Mouse (Mus musculus) kidney, postnatal 0 days (tissue): ENCODE results near the gene Nek7. TPM values are rescaled to one million over a fixed set of nuclear protein-coding genes. Genes with fewer than 3 reads are reported as not detected.
A peak's percentile ranks its signal among the peaks of the same experiment; 100 is the strongest.

Experiments used
- ATAC-seq: fragments of 200-750 bp; cut with Nextera tagmentation; replicated peaks from 2 replicates; pipeline ENCODE4 v1.8.0; 2017; ENCODE audit warnings: low read depth, moderate number of reproducible peaks, moderate TSS enrichment, moderate library complexity; ENCODE audit not compliant: low FRiP score
- DNase-seq: peaks from one replicate; pipeline ENCODE4 v3.0.0-alpha.2; 2016; ENCODE audit warnings: low spot score
- H3K27ac ChIP-seq: fragments of 300-500 bp; sonication (generic); 2 replicates; pipeline ENCODE4 v1.5.1; 2014; ENCODE audit warnings: mild to moderate bottlenecking
- H3K27me3 ChIP-seq: fragments of 300-500 bp; sonication (generic); 2 replicates; pipeline ENCODE4 v1.6.1; 2014; ENCODE audit warnings: low read length, mixed read lengths; ENCODE audit not compliant: insufficient read depth
- H3K36me3 ChIP-seq: fragments of 300-500 bp; sonication (generic); 2 replicates; pipeline ENCODE4 v1.6.1; 2014; ENCODE audit warnings: low read length, mixed read lengths; ENCODE audit not compliant: insufficient read depth
- H3K4me1 ChIP-seq: fragments of 300-500 bp; sonication (generic); replicated peaks from 2 replicates; pipeline ENCODE4 v1.6.1; 2014; ENCODE audit warnings: antibody characterized with exemption, low read length, mixed read lengths; ENCODE audit not compliant: insufficient read depth
- H3K4me2 ChIP-seq: fragments of 300-500 bp; sonication (generic); 2 replicates; pipeline ENCODE4 v1.6.1; 2014; ENCODE audit warnings: mild to moderate bottlenecking, low read length, moderate library complexity, mixed read lengths
- H3K4me3 ChIP-seq: fragments of 300-500 bp; sonication (generic); replicated peaks from 2 replicates; pipeline ENCODE4 v1.5.1; 2014; ENCODE audit warnings: low read depth, low read length
- H3K9ac ChIP-seq: fragments of 300-500 bp; sonication (generic); 2 replicates; pipeline ENCODE4 v1.6.1; 2014; ENCODE audit warnings: low read depth, low read length
- H3K9me3 ChIP-seq: fragments of 300-500 bp; sonication (generic); replicated peaks from 2 replicates; pipeline ENCODE4 v1.6.1; 2016; ENCODE audit warnings: low read length, inconsistent platforms, mixed read lengths
- CTCF ChIP-seq: IDR thresholded peaks from 2 replicates; pipeline ENCODE4 v1.5.1; 2016; ENCODE audit warnings: antibody characterized with exemption, low read depth, mild to moderate bottlenecking, moderate library complexity
- WGBS: fragments of 180-500 bp; shearing (Covaris S2); extraction: QIAGEN DNeasy Blood & Tissue Kit; methylation state at CpG from one replicate; pipeline ENCODE4 v1.1.7; 2014; 5-methylcytosine and 5-hydroxymethylcytosine counted together
- polyA plus RNA-seq: library from polyadenylated mRNA; unstranded; fragments of >200 nt; fragmentation: Nextera tagmentation; extraction: Ambion mirVana; gene quantifications from 2 replicates; pipeline ENCODE4 v1.2.1, GENCODE M21; 2015

The Nek7 gene
- polyA plus RNA-seq, 1 experiment from 2014 or later = 42.8 TPM

DNA sequence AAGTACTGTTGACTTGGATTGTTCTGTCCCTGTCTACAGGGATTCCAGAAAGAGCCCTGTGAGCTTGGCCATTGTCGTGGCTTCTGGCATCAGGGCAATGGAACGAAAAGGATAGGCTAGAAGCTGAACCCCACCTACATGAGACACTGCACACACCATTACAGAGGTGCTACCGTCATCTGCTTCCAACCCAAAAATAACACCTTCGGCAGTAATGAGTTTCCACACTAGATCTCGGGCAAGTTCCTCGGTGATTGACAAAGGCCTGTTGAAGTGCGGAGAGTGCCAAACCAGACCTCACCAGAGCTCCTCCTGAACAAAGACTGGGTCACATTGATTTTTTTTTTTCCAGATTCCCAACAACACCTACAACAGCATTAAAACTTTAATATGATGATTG lies 40.7 kb downstream of the Nek7 start:
- no peak for DNase-seq
- H3K27me3 ChIP-seq = no peaks in the 10 kb centered on the region
- no peak overlapping the region for H3K27ac ChIP-seq
- no peak for TF ChIP-seq CTCF
- no peak overlapping the region for H3K4me2 ChIP-seq
- no peaks in the 10 kb centered on the region for H3K4me1 ChIP-seq
- no peaks in the 10 kb centered on the region for H3K9me3 ChIP-seq
- no peaks in the 10 kb centered on the region for H3K36me3 ChIP-seq
- no peak overlapping the region for H3K9ac ChIP-seq
- H3K4me3 ChIP-seq = no peak overlapping the region
- ATAC-seq = no peak
- WGBS = 76% methylated on average over 7 of the region's 7 CpGs

DNA sequence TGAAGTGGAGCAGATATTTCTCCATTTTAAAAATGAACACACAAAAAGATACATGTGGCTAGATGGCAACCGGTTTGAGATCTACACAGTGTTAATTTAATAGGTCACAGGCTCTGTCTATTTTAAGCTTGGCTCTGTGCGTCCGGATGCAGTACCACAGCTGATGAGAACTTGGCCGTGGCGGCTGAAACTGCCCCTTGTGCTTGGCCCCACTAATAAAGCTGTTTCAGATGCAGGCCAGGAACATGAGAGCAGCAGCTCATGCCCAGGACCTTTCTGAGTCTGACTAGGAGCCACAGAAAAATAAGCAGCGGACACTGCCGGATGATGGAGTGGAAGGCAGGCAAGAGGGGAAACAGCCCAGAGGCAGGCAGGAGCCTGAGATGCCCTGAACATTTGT lies 43.1 kb downstream of the Nek7 start:
- H3K9me3 ChIP-seq = no peaks in the 10 kb centered on the region
- no peak for DNase-seq
- TF ChIP-seq CTCF = no peak
- H3K4me3 ChIP-seq = no peak overlapping the region
- ATAC-seq = no peak
- WGBS = 43% methylated on average over 7 of the region's 7 CpGs
- no peaks in the 10 kb centered on the region for H3K36me3 ChIP-seq
- H3K4me1 ChIP-seq = no peaks in the 10 kb centered on the region
- H3K27ac ChIP-seq = no peak overlapping the region
- H3K27me3 ChIP-seq = no peaks in the 10 kb centered on the region
- no peak overlapping the region for H3K4me2 ChIP-seq
- no peak overlapping the region for H3K9ac ChIP-seq

DNA sequence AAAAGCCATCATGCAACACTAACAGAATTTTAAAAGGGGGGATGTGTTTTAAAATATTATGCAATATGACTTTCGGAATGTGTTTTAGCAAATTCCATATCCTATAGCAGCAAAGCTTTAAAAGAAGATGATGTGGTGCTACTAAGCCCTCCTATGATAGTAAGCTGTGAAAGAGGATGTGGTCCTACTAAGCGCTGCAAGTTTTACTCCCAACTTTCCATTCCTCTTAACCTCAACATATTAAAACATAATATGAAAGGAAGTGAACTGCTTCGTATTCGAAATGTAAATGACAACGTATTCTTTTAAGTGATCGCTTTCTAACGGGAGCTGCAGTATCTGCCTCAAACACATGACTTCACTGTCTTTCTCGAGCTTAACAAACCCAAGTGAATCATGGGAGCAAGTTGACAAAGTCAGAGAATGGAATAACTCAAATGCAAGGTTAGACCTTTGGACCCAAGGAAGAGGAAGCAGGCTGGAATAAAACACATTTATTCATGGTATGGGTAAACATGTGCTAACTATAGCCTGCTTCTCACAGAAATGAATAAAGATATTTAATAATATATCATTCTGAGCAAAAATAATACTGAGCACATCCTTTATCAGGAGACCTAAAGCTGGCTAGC lies 43.8 kb downstream of the Nek7 start:
- H3K4me3 ChIP-seq = no peak overlapping the region
- H3K9me3 ChIP-seq = no peaks in the 10 kb centered on the region
- ATAC-seq = no peak
- no peak for DNase-seq
- no peak for TF ChIP-seq CTCF
- no peak overlapping the region for H3K4me2 ChIP-seq
- no peak overlapping the region for H3K9ac ChIP-seq
- H3K36me3 ChIP-seq = no peaks in the 10 kb centered on the region
- WGBS = 92% methylated on average over 8 of the region's 8 CpGs
- H3K4me1 ChIP-seq = no peaks in the 10 kb centered on the region
- H3K27ac ChIP-seq = no peak overlapping the region
- no peaks in the 10 kb centered on the region for H3K27me3 ChIP-seq

DNA sequence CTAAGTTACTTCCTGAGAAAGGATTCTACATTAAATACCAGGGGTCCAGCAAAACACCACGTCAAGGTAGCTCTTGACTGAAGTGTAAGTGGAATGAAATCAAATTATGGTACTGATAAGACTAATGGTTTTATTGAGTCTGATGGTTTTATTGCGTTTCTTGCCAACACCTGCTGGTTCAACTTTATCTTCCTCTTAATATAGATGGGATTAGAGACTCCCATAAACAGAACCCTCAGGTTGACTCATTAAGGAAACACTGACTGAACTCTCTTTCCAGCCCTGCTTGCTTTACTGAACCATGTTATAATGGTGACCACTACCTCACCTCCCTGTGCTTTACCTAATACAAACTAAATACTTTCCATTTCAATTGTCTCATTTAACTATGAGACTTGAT lies 44.3 kb downstream of the Nek7 start:
- ATAC-seq (no peak), DNase-seq (no peak)
- Histone ChIP-seq H3K27me3 (no peaks in the 10 kb centered on the region), H3K4me3 (no peak overlapping the region), H3K9ac (no peak overlapping the region), H3K27ac (no peak overlapping the region), H3K36me3 (no peaks in the 10 kb centered on the region), H3K4me2 (no peak overlapping the region), H3K9me3 (no peaks in the 10 kb centered on the region), H3K4me1 (no peaks in the 10 kb centered on the region)
- WGBS = 62% methylated on average over 2 of the region's 2 CpGs
- TF ChIP-seq CTCF = no peak

DNA sequence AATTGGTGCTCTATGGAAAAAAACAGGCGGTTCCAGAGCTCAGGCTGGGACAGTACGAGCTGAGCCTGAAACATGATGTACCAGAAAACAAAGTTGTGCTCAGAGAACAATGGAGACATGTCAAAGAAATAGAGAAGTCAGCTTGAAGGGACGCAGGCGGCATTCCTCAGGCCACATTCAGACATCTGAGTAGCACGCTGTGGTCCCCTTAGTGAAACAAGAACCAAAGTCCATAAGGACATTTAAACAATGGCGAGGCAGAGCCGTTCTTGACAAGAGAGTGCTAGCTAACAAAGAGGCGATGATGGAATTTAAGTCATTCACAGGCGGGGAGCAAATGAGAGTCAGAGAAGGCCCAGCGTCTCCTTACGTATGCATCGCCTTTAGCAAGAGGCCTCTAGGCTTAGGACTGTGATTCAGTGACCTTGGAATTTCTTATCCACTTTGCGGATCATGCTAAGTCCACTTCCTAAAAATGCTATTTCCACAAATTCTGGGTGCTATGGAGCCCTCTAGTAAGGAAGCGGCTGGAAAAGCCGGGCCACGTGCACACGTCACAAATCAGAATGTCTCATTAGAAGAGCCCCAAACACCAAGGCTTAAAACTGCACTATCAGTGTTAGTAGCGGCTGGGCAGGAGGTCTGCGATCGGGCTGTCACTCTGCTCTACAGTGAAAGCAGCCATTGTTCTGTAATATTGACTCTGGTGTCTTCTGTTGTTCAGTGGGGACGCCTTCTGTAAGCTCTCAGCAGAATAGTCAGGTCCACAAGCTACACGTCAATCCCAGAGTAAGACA lies 48.2 kb downstream of the Nek7 start:
- 74% methylated on average over 22 of the region's 22 CpGs for WGBS
- no peak for ATAC-seq
- no peak for TF ChIP-seq CTCF
- no peak overlapping the region for H3K27ac ChIP-seq
- H3K27me3 ChIP-seq = no peaks in the 10 kb centered on the region
- peak; percentile 16 for DNase-seq
- no peak overlapping the region for H3K4me2 ChIP-seq
- H3K36me3 ChIP-seq = no peaks in the 10 kb centered on the region
- no peaks in the 10 kb centered on the region for H3K4me1 ChIP-seq
- H3K9ac ChIP-seq = no peak overlapping the region
- H3K4me3 ChIP-seq = no peak overlapping the region
- no peaks in the 10 kb centered on the region for H3K9me3 ChIP-seq

DNA sequence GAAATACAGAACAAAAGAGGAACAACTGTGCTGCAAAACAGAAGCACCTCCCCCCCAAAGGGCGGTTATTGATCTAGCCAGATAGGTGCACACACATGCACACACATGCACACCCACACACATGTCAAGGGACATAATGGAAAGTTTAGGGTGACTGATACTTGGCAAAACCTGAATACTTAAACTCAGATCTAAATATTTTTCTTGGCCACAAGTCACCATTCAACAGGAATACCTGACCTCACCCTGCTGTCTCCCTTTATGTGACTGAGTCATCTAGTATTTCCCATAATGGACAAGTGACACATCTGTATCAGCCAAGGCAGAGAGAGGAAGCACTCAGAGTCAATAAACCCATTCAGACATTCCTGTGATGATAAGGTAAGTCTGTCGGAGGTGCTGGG lies 48.9 kb downstream of the Nek7 start:
- no peak overlapping the region for H3K4me3 ChIP-seq
- no peak for ATAC-seq
- DNase-seq = no peak
- H3K27me3 ChIP-seq = no peaks in the 10 kb centered on the region
- WGBS = 84% methylated on average over 2 of the region's 2 CpGs
- H3K27ac ChIP-seq = no peak overlapping the region
- H3K36me3 ChIP-seq = no peaks in the 10 kb centered on the region
- no peaks in the 10 kb centered on the region for H3K9me3 ChIP-seq
- no peak for TF ChIP-seq CTCF
- H3K4me1 ChIP-seq = no peaks in the 10 kb centered on the region
- no peak overlapping the region for H3K9ac ChIP-seq
- no peak overlapping the region for H3K4me2 ChIP-seq
